Mouse (Mus musculus) embryonic facial prominence, embryonic 11.5 days (tissue): Measurements from ENCODE around the gene Atp1a4. TPM values are rescaled to one million over a fixed set of nuclear protein-coding genes. Genes with fewer than 3 reads are reported as not detected.

Source experiments
- ATAC-seq: fragments of 200-750 bp; cut with Nextera tagmentation; replicated peaks from 2 replicates; pipeline ENCODE4 v1.8.0; 2017; ENCODE audit warnings: low read depth; ENCODE audit not compliant: insufficient number of reproducible peaks, low FRiP score, low TSS enrichment
- DNase-seq: peaks from one replicate; pipeline ENCODE4 v3.0.0-alpha.2; 2015; ENCODE audit warnings: low spot score
- H3K27ac ChIP-seq: fragments of 300-500 bp; sonication (generic); replicated peaks from 2 replicates; pipeline ENCODE4 v1.5.1; 2014; ENCODE audit warnings: mild to moderate bottlenecking, low read depth, low read length, control low read depth
- H3K27me3 ChIP-seq: fragments of 300-500 bp; sonication (generic); 2 replicates; pipeline ENCODE4 v1.6.1; 2014; ENCODE audit warnings: mild to moderate bottlenecking, low read length, moderate library complexity, mixed read lengths; ENCODE audit not compliant: control insufficient read depth, insufficient read depth
- H3K36me3 ChIP-seq: fragments of 300-500 bp; sonication (generic); replicated peaks from 2 replicates; pipeline ENCODE4 v1.6.1; 2014; ENCODE audit warnings: low read depth, mild to moderate bottlenecking, low read length, moderate library complexity, mixed read lengths; ENCODE audit not compliant: control insufficient read depth, insufficient read depth
- H3K4me1 ChIP-seq: fragments of 300-500 bp; sonication (generic); 2 replicates; pipeline ENCODE4 v1.6.1; 2014; ENCODE audit warnings: low read length, mixed read lengths; ENCODE audit not compliant: control insufficient read depth, insufficient read depth
- H3K4me2 ChIP-seq: fragments of 300-500 bp; sonication (generic); 2 replicates; pipeline ENCODE4 v1.6.1; 2014; ENCODE audit warnings: low read depth, mild to moderate bottlenecking, control low read depth, low read length, moderate library complexity
- H3K4me3 ChIP-seq: fragments of 300-500 bp; sonication (generic); 2 replicates; pipeline ENCODE4 v1.5.1; 2014; ENCODE audit warnings: low read depth, low read length, control low read depth
- H3K9ac ChIP-seq: fragments of 300-500 bp; sonication (generic); replicated peaks from 2 replicates; pipeline ENCODE4 v1.6.1; 2014; ENCODE audit warnings: mild to moderate bottlenecking, control low read depth, low read length
- H3K9me3 ChIP-seq: fragments of 300-500 bp; sonication (generic); replicated peaks from 2 replicates; pipeline ENCODE4 v1.6.1; 2016; ENCODE audit warnings: mild to moderate bottlenecking, low read length, inconsistent platforms, mixed read lengths; ENCODE audit not compliant: control insufficient read depth
- WGBS: fragments of 180-500 bp; shearing (Covaris S2); extraction: QIAGEN DNeasy Blood & Tissue Kit; methylation state at CpG from one replicate; pipeline ENCODE4 v1.1.7; 2014; 5-methylcytosine and 5-hydroxymethylcytosine counted together
- polyA plus RNA-seq: library from polyadenylated mRNA; unstranded; fragments of >200 nt; fragmentation: Nextera tagmentation; extraction: Ambion mirVana; gene quantifications from 2 replicates; pipeline ENCODE4 v1.2.1, GENCODE M21; 2014

The Atp1a4 gene
- polyA plus RNA-seq, 1 experiment from 2014 or later: not detected

DNA sequence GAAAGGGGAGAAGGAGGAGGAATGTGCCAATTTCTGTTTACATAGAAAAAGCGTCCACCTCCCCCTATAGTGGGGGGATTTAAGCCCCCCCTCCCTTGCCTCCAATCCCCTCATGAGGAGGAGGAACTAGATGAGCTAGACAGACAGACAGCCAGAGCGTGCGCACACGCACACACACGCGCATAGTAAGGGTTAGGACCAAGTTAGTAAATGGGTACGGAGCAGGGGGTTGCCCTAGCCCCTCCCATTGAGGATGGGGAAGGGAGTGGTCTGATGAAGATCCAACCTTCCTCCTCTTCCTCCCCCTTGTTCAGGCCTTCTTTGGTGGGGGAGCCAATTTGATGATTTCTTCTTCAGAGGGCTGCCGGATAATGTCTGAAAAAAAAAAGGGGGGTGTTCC is 59.9 kb downstream of the Atp1a4 start:
- WGBS: 90% methylated on average over 8 of the region's 8 CpGs
- H3K9me3 ChIP-seq: no peaks in the 10 kb centered on the region

GRCm38 (mm10) chr1:172197851-172198250 is 60.4 kb downstream of the Atp1a4 start:
- ATAC-seq: no peak
- no peaks in the 10 kb centered on the region for H3K27me3 ChIP-seq
- no peak for DNase-seq
- H3K27ac ChIP-seq: no peak overlapping the region
- H3K9ac ChIP-seq: no peak overlapping the region
- no peaks in the 10 kb centered on the region for H3K9me3 ChIP-seq
- 91% methylated on average over 5 of the region's 5 CpGs for WGBS
- peaks cover 2% of the 10 kb centered on the region for H3K4me1 ChIP-seq
- no peak overlapping the region for H3K4me3 ChIP-seq
- H3K4me2 ChIP-seq: no peak overlapping the region
- H3K36me3 ChIP-seq: peaks cover 16% of the 10 kb centered on the region

More for the DNA sequence above, 59.9 kb downstream of the Atp1a4 start:
- no peak overlapping the region for H3K4me2 ChIP-seq
- H3K36me3 ChIP-seq: peaks cover 16% of the 10 kb centered on the region
- H3K27me3 ChIP-seq: no peaks in the 10 kb centered on the region
- DNase-seq (no peak), ATAC-seq (no peak)
- H3K27ac ChIP-seq: no peak overlapping the region
- H3K4me3 ChIP-seq: no peak overlapping the region
- no peak overlapping the region for H3K9ac ChIP-seq
- peaks cover 4% of the 10 kb centered on the region for H3K4me1 ChIP-seq

- Histone ChIP-seq H3K4me1 (no peaks in the 10 kb centered on the region; the same call in 1 of the 2 replicates), H3K27ac (no peak overlapping the region), H3K4me3 (no peak overlapping the region), H3K36me3 (peaks cover 16% of the 10 kb centered on the region), H3K9ac (no peak overlapping the region), H3K9me3 (no peaks in the 10 kb centered on the region), H3K27me3 (no peaks in the 10 kb centered on the region), H3K4me2 (no peak overlapping the region)
- WGBS: 82% methylated on average over 3 of the region's 3 CpGs
- ATAC-seq (no peak), DNase-seq (no peak)
Measured at GRCm38 (mm10) chr1:172197146-172197545, 61.1 kb downstream of the Atp1a4 start.

- 86% methylated on average over 8 of the region's 8 CpGs for WGBS
- Histone ChIP-seq H3K36me3 (peaks cover 20% of the 10 kb centered on the region), H3K4me2 (no peak overlapping the region), H3K27me3 (no peaks in the 10 kb centered on the region), H3K4me3 (no peak overlapping the region), H3K9me3 (no peaks in the 10 kb centered on the region), H3K4me1 (no peaks in the 10 kb centered on the region), H3K27ac (no peak overlapping the region), H3K9ac (no peak overlapping the region)
- no peak for ATAC-seq
- no peak for DNase-seq
Measured at GRCm38 (mm10) chr1:172194435-172194834, 63.8 kb downstream of the Atp1a4 start.

DNA sequence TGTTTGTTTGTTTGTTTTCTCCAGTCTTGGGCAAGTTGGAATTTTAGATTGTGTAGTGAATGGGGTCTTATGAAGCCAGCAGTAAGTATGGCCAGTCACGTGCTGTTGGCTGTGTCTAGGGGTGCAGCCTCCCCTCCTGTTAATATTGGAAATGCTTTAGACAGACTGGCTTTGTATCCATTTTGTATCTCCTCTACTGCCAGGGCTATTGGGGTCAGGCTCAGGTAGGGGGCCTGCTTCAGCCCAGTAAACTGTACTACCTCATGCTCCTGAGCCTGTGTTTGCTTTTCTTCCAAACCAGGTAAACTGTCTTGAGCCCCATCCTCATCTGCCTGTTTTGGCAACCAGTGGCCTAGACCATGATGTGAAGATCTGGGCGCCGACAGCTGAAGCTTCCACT is 66.0 kb downstream of the Atp1a4 start:
- no peak for ATAC-seq

DNA sequence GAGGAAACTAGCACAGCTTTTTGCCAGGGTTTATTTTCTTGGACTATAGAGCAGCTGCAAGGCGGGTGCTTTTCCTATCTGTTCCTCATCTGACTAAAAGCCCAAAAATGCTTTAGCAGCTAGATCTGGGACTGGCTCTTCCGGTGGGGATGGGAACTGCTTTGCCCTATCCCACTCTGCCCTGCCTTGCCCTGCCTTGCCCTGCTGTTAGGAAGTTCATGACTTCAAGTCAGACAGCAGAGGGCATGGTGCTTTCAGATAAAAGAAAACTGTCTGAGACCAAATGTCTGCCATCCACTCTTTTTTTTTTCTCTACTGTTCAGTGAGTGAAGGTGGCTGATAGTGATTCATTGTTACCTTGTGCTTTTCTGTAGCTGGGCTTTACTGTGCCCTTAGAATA is 66.6 kb downstream of the Atp1a4 start:
- H3K36me3 ChIP-seq: peaks cover 15% of the 10 kb centered on the region
- H3K27ac ChIP-seq: no peak overlapping the region
- H3K9me3 ChIP-seq: no peaks in the 10 kb centered on the region

More for the DNA sequence above, 66.0 kb downstream of the Atp1a4 start:
- no peaks in the 10 kb centered on the region for H3K4me1 ChIP-seq
- no peak overlapping the region for H3K4me2 ChIP-seq
- H3K4me3 ChIP-seq: no peak overlapping the region
- H3K27me3 ChIP-seq: no peaks in the 10 kb centered on the region
- H3K9me3 ChIP-seq: no peaks in the 10 kb centered on the region
- no peak overlapping the region for H3K27ac ChIP-seq
- peaks cover 14% of the 10 kb centered on the region for H3K36me3 ChIP-seq
- 93% methylated on average over 3 of the region's 3 CpGs for WGBS
- no peak for DNase-seq
- H3K9ac ChIP-seq: no peak overlapping the region

GRCm38 (mm10) chr1:172188891-172189290 is 69.3 kb downstream of the Atp1a4 start:
- Histone ChIP-seq H3K27me3 (no peaks in the 10 kb centered on the region), H3K9ac (no peak overlapping the region), H3K4me2 (no peak overlapping the region), H3K4me1 (no peaks in the 10 kb centered on the region), H3K36me3 (peaks cover 7% of the 10 kb centered on the region), H3K9me3 (no peaks in the 10 kb centered on the region), H3K4me3 (no peak overlapping the region), H3K27ac (no peak overlapping the region)
- 73% methylated on average over 4 of the region's 4 CpGs for WGBS
- peak; percentile 35 for DNase-seq
- ATAC-seq: no peak

More for the DNA sequence above, 66.6 kb downstream of the Atp1a4 start:
- H3K9ac ChIP-seq: no peak overlapping the region
- H3K4me1 ChIP-seq: no peaks in the 10 kb centered on the region
- H3K4me3 ChIP-seq: no peak overlapping the region
- ATAC-seq (no peak), DNase-seq (no peak)
- H3K27me3 ChIP-seq: no peaks in the 10 kb centered on the region
- no peak overlapping the region for H3K4me2 ChIP-seq
- 91% methylated on average over 2 of the region's 2 CpGs for WGBS

DNA sequence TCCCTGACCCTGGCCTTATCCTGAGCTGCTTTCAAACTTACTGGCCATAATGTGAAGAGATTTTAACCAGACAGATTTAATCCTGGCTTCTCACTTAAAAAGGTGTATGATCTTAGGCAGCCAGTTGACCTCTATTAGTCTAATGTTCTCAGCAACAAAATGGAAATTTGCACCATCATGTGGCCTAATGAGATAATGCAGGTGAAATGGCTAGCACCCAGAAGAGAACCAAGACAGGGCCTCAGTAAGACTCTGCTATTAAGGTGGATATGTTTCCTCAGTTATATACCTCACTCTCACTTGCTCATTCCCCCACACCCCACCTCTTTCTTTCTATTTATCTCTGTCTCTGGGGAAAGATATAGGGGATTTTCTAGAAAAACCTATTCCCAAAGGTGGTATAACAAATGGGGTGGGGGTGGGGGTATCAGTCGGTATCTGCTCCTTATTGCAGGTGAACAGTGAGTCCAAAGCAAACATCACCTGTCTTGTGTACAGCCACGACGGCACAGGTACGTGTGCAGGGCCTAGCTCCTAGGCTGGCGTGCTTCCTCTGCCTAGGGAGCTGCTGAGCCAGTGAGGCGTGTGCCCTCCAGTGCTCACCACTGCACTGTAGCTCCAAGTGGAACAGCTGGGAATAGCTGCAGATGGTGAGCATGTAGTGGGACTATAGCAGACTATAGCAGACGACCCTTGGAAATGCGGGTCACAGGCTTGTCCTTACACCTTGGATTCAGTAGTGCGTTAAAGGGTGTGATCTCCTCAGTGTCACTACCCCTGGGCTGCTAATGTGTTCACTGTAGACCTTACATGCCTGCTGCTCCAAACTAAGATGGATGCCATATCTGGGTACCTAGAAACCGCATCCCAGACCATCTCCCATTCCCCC is 71.6 kb downstream of the Atp1a4 start:
- Histone ChIP-seq H3K36me3 (peaks cover 7% of the 10 kb centered on the region), H3K4me3 (no peak overlapping the region), H3K4me2 (no peak overlapping the region), H3K27me3 (no peaks in the 10 kb centered on the region), H3K4me1 (no peaks in the 10 kb centered on the region), H3K27ac (no peak overlapping the region), H3K9me3 (no peaks in the 10 kb centered on the region), H3K9ac (no peak overlapping the region)
- WGBS: 92% methylated on average over 10 of the region's 10 CpGs
- DNase-seq (peak; percentile 29), ATAC-seq (0 out of 2 replicates have a peak, but pooled peaks have one; percentile 48)
